Mouse (Mus musculus): ENCODE data around the gene Adam33.
"Not testable (repeated sequence)": the region's sequence is repeated elsewhere in the genome, so short reads cannot be mapped to it uniquely, and the experiment has no call there.

The Adam33 gene

DNA sequence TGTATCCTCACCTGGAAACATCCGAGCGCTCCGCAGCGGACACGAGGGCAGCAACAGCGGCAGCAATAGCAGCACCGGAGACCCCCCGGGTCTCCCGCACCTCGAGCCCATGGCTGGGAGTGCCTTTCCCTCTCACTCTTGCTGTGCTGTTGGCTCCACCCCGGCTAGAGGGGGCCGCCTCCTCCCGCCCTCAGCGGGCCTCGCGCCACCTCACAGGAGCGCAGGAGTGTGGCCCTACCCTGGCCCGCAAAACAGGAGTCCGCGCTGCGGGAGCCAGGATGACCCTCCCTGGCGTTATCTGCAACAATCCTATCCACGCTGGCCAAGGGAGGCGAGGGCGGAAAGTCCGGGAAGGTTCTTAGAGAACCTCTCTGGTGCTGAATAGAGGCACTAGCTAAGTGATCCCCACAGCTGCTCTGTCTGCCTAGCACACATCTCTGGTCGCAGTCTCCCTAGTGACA, at the start of gene Adam33:
Gene Adam33, minus strand, starts transcription at position 411 of the 461 bp plus-strand sequence.
- DNase-seq: peak; percentile 33

DNA sequence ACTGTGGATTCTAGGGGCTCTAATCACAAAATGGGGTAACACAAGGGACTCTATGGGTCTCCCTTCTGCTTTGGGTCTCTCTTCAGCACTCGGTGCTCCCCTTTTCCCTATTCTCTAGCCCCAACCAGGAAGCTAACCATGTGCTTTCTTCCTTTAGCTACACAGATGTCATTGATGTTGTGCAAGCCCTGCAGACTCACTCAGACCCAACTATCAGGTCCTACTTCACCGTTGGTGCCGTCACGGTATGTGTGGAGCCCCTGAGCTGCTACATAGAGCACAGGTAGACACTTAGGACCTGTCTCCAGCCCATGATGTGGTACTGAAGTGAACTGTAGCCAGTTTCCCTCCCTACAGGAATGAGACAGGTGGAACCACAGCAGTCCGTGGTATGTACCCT, 42.4 kb upstream of the Adam33 start:
- DNase-seq: no peak

DNA sequence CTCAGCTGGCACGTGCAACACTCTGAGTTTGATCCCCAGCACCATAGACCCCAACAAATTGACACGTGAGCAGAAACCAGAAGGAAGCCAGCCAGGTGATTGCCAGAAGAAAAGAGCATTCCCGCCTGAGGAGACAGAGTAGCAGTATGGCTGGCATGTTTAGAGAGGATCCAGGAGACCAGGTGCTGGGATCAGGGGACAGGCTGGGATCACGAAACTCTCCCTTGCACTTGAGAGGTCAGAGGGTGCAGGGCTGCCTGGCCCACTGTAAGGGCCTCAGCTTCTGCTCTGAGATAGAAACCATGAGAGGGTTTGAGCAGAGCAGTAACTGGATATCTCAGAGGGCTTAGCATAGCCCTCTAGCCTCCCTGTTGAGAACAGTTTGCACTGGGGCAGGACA, 41.4 kb upstream of the Adam33 start:
- DNase-seq: not testable (repeated sequence)

DNA sequence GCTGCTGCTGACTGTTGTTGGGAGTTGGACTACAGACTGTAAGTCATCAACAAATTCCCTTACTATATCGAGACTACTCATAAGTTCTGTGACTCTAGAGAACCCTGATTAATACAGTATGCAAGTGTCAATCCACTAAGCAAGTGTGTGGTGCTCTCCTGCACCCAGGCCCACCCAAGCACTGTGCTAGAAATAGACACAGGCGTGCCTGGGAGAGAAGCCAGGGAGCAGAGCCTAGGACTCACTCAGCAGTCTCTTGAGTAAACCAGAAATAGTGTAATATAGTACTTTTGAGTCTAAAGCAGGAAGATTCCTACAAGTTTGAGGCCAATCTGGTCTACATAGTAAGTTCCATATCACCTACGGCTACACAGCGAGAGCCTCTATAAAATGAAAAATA, 40.4 kb upstream of the Adam33 start:
- no peak for DNase-seq

DNA sequence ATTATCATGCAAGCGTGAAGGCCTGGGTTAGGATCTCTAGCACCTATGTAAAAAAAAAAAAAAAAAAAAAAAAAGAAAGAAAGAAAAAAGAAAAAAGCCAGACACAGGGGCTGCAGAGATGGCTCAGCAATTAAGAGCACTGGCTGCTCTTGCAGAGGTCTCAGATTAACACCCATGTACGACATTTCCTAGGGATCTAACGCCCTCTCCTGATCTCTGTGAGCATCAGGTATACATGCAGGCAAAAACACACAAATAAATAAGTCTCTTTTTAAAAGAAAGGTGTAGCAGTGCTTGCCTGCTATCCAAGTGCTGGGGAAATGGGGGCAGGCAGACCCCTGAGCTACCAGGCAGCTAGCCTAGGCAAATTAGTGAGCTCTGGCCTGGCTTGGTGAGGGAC, 37.9 kb upstream of the Adam33 start:
- no peak for DNase-seq

DNA sequence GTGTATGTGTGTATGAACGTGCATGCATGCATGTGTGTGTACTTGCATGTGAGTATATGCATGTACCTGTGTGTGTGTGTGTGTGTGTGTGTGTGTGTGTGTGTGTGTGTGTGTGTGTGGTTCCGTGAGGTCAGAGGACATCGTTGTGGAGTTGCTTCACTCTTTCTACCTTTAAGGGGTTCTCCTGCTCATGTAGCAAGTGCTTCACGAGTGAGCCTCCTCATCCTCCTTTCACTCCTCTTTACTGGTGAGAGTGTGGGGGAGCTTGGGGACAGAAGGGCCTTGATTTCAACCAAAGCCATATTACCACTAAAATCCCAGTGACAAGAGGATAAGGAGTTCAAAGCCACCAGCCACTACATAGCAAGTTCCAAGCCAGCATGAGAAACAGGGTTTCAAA, 33.5 kb upstream of the Adam33 start:
- DNase-seq: no peak

DNA sequence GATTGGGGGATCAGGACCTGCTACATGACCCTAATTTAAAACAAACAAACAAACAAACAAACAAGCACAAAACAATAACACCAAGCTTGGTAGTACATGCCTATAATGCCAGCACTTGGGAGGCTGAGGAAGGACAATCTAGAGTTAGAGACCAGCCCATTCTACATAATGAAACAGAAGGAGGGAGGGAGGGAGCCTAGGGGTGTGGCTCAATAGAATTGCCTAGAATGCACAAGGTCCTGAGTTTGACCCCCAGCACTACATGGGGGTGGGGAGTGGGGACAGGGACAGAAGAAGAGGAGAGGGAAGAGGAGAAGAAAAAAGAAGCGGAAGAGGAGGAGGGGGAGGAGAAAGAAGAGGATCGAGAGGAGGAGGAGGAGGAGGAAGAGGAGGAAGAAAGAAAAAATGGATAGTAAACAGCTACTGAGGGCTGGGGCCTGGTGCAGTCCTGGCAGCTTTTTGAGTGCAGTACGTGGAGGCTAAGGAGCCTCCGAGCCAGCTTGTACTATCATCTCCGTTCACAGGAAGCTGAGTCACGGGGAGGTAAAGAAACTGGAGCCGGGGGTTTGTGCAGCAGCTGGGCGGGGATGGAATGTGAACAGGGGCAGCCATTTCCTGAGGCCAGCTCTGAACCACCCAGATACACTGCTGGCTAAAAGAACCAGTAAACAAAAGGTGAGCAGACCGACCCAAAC, 32.6 kb upstream of the Adam33 start:
- peak; percentile 83 for DNase-seq

DNA sequence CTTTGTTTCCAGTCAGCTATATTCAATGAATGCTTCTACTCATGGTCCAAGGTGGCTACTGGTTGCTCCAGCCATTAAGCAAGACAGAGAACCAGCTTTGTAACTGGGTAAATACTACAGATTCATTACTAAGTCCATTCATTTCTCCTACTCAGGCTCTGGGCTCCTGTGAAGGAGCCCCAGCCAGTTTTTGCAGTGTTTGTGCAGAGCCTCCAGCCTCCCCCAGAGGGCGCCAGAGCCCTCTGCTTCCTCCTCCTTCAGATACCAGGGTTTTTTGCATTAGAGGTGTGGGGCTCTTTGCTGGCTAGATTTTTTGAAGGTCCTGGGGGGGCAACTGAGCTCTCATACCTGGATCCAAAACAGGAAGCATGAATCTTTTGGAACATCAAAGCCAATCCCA, 31.2 kb upstream of the Adam33 start:
- peak; percentile 78 for DNase-seq

DNA sequence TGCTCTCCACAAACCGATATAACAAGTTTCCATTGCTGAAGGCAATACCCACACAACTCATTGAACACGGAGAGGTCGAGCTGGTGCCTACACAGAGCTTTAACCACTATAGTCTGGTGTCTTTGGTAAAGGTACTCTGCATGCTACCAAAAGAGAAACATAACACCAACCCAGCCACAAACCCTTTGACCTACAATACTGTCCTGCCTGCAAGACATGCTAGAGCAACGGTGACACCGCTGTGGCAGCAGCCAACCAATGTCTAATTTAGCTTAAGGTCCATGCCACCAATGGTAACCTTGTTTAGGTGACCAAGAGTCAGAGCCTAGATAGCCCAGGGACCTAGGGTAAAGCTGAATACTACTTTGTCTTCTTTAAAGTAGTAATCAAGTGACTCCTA, 30.0 kb upstream of the Adam33 start:
- DNase-seq: no peak

DNA sequence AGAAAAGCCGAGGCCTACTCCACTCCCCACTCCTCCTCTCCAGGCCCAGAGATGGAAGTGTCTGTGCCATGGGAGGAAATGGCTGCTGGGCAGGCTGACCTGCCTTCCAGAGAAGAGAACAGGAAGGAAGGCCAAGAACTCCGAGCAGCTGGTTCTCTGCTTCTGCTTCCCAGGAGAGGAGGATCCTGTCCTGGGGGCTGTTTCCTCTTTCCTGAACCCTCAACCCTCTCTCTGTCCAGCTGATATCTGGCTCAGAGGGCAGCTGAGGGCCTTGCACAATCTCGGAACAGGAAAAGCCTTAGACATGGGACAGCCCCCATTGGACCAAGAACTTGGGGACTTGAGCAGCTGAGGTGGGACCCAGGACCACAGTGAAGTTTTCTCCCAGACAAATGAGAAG, 27.2 kb upstream of the Adam33 start:
- no peak for DNase-seq

DNA sequence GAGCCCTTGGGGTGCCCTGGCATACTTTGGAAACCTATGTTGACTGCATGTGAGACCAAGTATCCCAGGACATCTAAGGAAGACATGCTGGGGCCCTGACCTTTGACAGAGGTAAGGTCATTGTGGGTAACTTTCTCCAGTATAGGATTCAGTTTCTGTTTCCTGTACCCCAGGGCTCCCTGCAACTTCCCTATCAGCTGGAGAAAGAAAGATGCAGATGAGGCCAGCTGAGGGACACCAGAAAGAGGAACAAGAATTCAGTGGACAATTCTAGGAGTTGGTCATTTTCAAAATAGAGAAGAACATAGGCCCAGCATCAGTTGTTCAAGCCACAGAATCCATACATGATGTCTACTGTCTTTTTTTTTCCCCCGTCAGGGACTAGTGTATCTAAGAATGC, 26.0 kb upstream of the Adam33 start:
- DNase-seq: no peak

DNA sequence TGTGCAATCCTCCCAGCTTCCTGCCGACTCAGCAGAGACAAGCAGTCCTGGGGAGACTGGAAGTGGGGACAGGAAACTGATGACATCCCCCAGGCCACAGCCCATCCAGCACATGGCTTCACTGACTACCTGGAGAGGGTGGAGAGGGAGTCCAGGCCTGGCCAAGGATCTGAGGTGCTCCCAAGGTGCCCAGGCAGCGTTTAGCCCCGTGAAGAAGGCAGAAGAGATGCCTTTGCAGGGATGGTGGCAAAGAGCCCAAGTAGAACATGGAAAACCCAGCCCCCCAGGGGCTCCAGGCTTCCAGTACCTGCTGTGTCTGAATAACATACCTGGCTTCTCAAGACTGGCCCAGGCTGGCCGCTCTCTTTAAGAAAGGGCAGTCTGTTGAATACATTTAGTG, 25.0 kb upstream of the Adam33 start:
- no peak for DNase-seq

DNA sequence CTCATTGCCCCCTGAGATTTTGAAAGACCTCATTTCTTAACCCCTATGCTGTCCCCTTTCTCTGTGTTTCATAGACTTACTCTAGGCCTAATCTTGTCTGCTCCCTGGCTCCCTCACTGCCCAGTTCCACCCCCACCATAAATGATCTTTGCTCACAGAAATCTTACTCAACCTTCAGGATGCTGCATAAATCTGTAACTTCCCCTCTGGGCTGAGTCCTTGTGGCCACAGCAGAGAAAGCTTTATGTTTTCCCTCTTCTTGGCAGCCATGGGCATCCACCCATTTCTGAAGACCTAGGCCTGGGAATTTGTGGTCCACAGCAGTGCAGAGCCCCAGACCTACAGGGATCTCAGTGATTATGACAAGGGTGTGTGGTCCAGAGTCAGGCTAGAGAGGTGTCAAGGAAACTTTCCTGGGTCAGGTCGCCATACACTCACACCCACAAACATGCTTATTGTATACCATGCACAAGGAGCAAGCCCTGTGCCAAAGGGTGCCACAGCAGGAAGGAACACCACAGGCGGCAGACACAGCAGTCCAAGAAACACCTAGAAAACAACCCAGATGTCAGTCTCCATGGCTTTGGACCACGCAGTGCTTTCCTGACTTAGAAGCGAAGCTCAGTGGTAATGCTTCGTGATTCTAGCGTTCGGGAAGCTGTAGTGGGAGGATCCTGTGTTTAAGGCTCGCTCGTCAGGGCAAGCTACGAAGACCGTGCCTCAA, 23.2 kb upstream of the Adam33 start, which contains the start of gene Siglec1:
Gene Siglec1, minus strand, starts transcription at position 99 of the 724 bp plus-strand sequence.
- no peak for DNase-seq

DNA sequence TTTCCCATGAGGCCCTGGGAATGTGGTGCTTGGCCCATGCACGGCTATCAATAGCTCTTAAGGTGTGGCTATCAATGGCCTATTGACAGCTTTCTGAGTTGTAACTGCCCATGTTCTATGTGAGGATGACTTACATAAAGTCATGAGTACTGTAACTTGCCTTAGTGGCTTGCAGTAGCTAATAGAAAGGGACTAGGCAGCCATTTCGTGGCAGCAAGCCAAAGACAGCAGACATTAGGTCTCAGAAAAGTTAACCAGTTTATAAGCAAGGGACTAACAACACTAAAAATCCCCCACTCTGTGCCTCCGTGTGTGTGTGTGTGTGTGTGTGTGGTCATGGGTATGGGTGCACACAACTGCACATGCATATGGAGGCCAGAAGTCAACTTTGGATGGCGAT, 20.6 kb upstream of the Adam33 start:
- no peak for DNase-seq

DNA sequence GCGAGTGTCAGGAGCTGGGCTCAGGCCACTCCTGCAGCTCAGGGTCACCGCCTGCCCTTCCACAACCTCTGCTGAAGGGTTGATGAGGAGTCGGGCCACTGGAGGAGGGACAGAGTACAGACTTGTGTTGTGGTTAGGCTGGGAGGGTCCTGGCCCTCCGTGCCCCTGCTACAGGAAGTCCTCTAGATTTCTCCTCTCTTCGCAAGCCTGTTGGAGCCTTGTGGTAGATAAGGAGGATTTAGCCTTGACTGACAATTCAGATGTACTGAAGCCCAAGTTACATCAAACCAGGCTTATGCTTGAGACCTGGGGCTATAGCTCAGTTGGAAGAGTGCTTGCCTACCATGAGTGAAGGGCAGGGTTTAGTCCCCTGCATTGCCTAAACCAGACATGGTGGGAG, 16.9 kb upstream of the Adam33 start:
- no peak for DNase-seq

DNA sequence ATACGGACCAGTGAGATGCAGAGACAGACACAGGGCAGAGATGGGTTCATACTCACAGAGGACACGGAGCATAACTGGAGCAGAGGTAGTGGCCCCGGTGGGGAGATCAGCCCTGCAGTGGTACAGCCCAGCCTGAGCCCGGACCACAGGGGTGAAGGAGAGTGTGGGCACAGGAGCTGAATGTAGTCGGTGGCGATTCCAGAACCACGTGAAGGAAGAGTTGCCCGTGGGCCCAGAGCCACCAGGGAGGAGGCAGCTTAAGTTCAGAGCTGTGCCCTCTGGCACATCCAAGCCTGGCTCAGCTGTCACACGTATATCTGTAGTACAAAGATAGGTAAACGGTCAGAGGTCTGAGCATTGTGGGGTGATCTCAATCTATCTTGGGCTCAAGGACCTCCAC, 8.9 kb upstream of the Adam33 start:
- no peak for DNase-seq

DNA sequence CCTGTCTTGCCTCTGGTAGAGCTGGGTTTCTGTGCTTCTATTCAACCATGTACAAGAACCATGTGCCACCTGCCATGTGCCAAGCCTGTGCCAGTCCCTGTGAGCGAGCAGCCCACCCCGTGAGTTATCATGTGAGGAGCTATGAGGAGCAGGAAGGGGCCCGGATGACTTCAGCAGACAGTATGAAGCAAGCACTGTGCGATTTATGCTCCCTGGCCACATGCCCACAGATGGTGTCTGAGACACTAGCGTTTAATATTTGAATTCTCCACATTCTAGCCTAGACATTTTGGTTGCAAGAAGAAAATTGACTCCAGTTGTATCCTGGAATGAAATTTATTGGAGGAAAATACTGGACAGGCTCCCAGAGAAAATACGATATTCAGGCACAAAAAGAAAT, 3.9 kb upstream of the Adam33 start:
- no peak for DNase-seq

DNA sequence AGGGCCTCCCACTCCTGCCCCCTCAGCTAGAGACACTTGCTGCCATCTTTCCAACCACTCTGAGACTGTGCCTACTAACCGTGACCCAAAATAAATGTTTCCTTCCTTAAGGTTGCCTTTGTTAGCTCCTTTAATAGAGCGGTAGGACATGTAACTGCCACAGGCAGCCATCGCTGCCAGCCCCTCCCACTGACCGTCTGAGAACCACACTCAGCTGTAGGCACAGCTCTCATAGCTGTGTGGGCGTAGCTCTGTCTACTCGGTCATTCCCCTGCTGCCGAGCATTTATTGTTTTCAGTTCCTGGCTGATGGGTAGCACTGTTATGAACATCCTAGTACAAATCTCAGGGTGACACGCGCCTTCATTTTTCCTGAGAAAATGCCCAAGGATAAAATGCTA, 2.7 kb upstream of the Adam33 start:
- DNase-seq: no peak

DNA sequence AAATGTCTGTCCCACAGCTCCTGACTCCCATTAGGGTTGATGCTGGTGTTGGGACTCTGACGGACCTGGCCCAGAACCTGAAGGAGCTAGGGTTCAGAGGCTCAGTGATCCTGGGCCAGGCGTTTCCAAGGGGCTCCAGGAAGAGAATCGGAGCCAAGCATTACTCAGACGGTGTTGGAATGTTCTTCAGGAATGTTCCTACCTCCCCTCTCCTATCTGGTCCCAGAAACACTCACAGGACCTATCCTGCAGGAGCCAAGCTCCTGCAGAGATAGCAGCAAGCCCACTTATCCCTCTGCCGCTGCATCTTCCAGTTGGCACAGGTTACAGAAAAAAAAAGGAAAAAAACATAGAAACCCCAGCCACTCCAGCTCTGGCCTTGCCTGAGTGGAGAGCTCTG, 2.0 kb downstream of the Adam33 start:
- no peak for DNase-seq

DNA sequence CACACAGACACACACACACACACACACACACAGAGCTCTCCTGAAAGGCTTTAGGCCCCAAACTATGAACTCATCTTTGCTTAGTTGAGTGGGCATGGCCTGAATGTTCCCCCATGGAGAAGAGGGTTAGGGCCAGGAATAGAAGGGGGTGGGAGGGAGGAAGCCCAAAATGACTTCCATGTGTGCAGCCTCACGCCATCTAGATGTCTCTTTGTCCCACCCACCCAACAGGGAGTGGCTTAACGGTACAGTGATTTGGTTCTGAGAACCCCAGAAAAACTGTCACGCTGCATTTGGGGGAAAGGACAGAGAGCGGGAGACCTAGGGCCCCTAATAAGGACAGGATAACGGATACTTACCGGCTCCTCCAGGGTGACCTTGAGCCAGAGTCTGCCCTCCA, 2.8 kb downstream of the Adam33 start:
- peak; percentile 55 for DNase-seq

DNA sequence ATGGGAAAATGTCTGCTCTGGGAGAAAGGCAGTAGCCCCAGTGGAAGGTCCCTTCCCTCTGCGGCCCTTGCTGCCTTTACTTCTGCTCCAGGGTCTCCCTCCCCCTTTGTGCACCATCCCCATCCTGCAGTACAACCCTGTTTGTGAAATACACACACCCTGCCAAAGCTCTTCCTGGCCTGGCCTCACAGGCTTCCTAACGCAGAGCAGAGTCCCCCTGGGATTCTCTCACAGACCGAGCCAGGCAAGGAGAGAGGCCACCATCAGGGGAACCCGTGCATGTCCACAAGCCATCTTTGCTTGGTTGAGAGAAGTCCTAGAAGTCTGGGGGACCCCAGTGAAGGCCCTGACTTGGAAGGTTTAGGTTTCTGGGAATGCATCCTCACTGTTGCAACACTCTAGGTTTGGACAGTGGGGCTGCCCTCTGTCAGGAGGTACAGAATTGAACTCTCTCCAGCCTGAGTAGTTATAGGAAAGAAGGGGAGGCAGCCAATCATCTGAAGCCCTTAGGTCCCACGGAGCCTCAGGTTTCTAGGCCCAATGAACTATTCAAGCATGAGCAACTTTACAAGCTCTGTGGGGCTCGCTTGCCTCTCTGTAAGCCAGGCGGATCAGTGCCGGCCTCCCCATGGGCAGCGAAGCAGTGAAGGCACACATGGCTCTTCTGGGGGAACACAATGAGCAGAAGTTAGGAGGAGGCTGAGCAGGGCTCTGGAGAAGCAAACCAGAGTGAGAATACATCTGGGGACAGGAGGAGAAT, 3.7 kb downstream of the Adam33 start:
- no peak for DNase-seq

DNA sequence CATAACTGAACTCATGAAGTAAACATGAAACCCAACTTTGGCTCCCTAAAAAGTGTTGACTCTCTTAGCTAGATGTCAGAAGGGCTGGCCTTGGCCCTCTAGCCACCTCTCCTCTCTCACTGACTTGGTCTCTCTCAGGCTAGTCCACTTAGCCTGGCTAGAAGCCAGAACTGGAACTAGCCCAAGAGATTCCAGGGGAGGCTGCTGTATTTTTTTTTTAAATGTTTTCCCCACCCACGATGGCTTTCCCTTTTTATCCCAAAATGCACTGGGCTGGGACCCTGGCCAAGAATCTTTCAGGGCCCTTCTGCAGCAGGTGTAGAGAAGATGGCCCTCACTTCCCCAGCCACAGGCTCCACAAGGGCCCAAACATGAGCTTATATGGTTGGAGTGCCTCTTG, 4.2 kb downstream of the Adam33 start:
- DNase-seq: no peak

DNA sequence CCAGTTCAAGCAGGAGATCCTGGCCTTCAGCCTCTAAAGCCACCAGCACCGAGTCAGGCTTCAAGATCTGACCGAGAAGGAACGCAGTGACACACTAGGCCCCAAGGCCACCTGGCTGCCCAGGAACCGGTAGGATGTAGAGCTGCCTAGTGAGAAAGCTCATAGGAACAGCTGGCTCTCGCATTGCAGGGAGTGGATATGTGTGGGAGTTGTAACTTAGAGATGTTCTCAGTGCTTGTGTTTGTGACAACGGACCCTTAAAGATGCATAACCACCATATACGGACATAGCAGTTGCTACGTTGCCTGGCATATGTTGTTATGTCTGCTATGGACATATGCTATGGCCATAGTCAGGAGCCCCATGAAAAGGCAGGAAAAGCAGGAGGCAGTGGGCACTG, 4.9 kb downstream of the Adam33 start:
- no peak for DNase-seq

DNA sequence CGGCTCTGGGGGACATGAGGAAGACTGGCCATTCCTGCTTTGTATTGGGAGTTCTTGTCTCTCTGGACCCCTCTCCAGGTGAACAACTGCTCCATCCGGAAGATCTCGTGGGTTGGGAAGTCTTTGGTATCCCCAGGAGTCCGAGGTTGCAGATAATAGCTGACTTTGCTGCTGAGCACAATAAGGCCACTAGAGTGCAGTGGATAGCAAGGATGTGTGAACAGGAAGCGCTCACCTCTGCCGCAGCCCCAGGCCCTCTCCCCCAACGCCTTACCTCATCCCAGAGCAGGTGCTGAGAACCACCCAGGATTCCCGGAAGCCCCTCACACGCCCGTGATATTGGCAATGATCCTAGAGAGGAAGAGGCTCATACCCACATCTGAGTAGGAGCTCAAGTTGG, 7.4 kb downstream of the Adam33 start:
- DNase-seq: peak; percentile 75

Data from embryo, embryonic 11 days (tissue).